Mouse (Mus musculus) olfactory bulb, adult 2 months (tissue): Measurements from ENCODE around the gene Ccdc82. TPM values are rescaled to one million over a fixed set of nuclear protein-coding genes. Genes with fewer than 3 reads are reported as not detected.

Experiments
- H3K27ac ChIP-seq: fragments of 200-500 bp; 2 replicates; pipeline ENCODE4 v1.5.1; 2012; ENCODE audit warnings: low read depth, low read length; ENCODE audit not compliant: insufficient read depth
- H3K4me1 ChIP-seq: fragments of 200-500 bp; 2 replicates; pipeline ENCODE4 v1.6.1; 2012; ENCODE audit warnings: low read length; ENCODE audit not compliant: control insufficient read depth, insufficient read depth
- H3K4me3 ChIP-seq: fragments of 200-500 bp; 2 replicates; pipeline ENCODE4 v1.5.1; 2012; ENCODE audit warnings: mild to moderate bottlenecking, low read depth, low read length, moderate library complexity; ENCODE audit not compliant: insufficient read depth
- CTCF ChIP-seq: fragments of 200-500 bp; IDR thresholded peaks from 2 replicates; pipeline ENCODE4 v1.5.1; 2012; ENCODE audit warnings: low read depth, mild to moderate bottlenecking, low read length, moderate library complexity; ENCODE audit not compliant: insufficient read depth
- POLR2A ChIP-seq: fragments of 200-500 bp; IDR thresholded peaks from 2 replicates; pipeline ENCODE4 v1.6.1; 2012; ENCODE audit warnings: mild to moderate bottlenecking, low read depth, low read length, moderate library complexity; ENCODE audit not compliant: insufficient read depth
- WGBS: fragments of 180-500 bp; shearing (Covaris S2); methylation state at CpG from one replicate; pipeline ENCODE4 v1.1.7; 2018; 5-methylcytosine and 5-hydroxymethylcytosine counted together
- polyA plus RNA-seq: library from polyadenylated mRNA; stranded (reverse); fragments of >200 nt; gene quantifications from 2 replicates; pipeline ENCODE4 v1.2.4, GENCODE M21; 2012; ENCODE audit warnings: low replicate concordance; ENCODE audit not compliant: missing spikeins, insufficient read depth, insufficient read length

The Ccdc82 gene
- polyA plus RNA-seq, 1 experiment: not detected

DNA sequence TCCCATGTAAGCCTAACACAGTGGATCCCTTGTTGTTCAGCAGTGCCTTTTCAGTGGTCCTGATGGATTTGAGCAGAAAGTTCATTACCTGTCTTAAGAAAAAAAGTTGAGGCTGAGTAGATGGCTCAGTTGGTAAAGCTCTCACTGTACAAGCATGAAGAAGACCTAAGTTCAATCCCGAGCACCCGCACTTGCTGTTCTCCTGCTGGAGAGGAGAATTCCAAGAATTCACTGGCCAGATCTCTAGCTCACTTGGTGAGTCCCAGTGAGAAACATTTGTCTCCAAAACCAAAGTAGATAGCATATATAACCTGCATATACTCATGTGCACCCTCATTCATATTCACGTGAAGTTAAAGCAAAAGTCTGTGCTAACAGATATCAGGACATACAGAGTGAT, 59.7 kb downstream of the Ccdc82 start:
- H3K4me3 ChIP-seq: no peak overlapping the region
- no peaks in the 10 kb centered on the region; the same call in 1 of the 2 replicates for H3K4me1 ChIP-seq
- 96% methylated on average over 3 of the region's 3 CpGs for WGBS
- H3K27ac ChIP-seq: no peak overlapping the region
- TF ChIP-seq CTCF (no peak), POLR2A (no peak)

DNA sequence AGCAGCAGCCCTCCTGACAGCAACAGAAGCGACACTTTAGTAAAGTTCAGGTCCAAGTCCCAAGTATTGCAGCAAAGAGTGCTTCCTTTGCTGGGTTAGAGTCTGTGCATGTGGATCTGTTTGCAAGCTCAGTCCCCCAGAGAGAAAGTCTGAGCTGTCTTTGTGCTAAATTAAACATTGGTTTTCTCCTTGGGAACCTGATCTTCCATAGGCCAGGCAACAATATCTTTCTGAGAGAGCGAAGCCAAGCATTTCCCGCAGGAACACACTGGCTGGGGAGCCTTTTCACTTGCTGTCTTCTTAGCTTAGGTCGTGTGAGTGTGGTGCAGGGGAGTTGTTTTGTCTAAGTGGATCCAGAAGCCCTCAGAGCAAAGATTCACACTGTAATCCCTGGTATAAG, 60.5 kb downstream of the Ccdc82 start:
- 0 out of 2 replicates have a peak overlapping the region, but pooled peaks have one; percentile 23 for H3K27ac ChIP-seq
- no peak for TF ChIP-seq POLR2A
- TF ChIP-seq CTCF: no peak
- WGBS: 44% methylated on average over 4 of the region's 4 CpGs
- no peaks in the 10 kb centered on the region; the same call in 1 of the 2 replicates for H3K4me1 ChIP-seq
- H3K4me3 ChIP-seq: no peak overlapping the region

DNA sequence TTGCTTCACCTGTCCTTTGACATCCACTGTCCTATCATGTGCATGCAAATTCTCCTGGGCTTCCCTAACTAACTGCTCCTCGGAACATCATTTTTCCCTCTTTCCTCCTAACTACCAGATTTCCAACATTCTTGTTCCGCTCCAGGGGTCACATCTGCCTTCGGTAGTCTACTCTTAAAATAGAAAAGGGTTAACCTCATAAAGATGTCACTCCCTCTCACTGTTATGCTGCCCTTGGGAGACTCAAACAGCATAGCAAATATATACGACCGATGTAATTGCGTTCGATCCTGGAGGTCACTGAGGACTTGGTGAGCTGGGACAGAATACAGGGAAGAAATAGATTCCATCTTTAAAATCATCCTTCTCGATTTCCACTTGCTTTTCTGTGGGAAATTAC, 62.0 kb downstream of the Ccdc82 start:
- Histone ChIP-seq H3K4me1 (no peaks in the 10 kb centered on the region; the same call in 1 of the 2 replicates), H3K4me3 (no peak overlapping the region), H3K27ac (no peak overlapping the region)
- TF ChIP-seq CTCF (no peak), POLR2A (no peak)
- WGBS: 90% methylated on average over 8 of the region's 8 CpGs

DNA sequence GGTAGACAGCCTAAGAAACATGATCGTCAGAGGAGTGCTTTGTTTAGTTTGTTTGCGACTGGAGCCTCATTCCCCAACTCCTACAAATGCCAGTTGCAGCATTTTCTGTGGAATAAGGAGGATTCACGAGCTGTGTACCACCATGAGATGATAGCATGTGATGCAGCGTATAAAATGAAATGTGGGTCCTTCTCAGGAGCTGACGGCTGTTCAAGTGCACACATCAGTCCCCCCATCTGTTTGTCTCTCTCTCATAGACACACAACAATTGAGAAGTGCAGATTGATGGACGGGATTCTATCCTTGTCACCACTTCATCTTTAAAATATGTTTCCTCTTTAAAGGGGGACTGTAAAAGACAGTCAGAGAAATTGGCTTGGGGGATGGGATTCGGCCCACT, 63.1 kb downstream of the Ccdc82 start:
- Histone ChIP-seq H3K4me1 (no peaks in the 10 kb centered on the region), H3K4me3 (no peak overlapping the region), H3K27ac (no peak overlapping the region)
- whole genome bisulfite sequencing: 84% methylated on average over 7 of the region's 7 CpGs
- TF ChIP-seq POLR2A: no peak
- TF ChIP-seq CTCF: no peak

DNA sequence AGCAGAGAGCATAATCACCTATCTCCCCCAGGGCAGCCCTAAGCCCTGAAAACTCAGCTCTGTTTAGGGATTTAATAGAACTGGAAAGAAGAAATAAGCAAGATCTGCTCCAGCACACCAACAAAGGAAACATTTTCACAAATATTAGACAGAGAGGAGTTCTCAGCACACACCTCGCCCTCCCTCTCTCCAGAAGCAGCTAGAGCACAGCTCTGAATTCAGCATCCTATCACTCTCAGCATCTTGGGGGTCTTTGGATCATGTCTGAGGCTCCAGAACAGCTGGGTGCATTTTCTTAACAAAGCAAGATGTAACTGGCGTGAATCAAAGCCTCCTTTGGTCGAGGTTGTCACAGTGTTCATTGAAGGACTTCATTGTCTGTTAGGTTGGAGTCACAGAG, 63.5 kb downstream of the Ccdc82 start:
- H3K4me3 ChIP-seq: no peak overlapping the region
- H3K27ac ChIP-seq: no peak overlapping the region
- 63% methylated on average over 3 of the region's 3 CpGs for whole genome bisulfite sequencing
- H3K4me1 ChIP-seq: no peaks in the 10 kb centered on the region
- TF ChIP-seq CTCF: no peak
- TF ChIP-seq POLR2A: no peak

DNA sequence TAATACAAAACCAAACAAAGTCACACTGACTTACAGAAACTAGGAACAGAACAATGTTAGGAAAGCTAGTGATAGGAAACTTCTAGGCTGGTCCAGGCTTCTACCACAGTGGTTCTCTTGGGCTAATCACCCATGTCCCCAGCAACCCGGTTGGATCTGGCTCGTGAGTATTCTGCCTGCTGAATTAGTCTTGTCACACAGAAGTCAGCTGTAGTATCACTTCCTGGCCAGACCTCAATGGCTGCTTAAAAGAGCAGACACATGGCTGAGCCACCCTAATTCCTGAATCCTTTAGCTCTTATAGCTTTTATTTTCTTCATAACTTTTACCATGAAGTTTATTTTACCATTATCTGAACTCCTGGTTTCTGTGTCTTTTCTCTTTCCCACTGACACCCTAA, 64.3 kb downstream of the Ccdc82 start:
- Histone ChIP-seq H3K27ac (no peak overlapping the region), H3K4me3 (no peak overlapping the region), H3K4me1 (no peaks in the 10 kb centered on the region)
- 41% methylated on average over 2 of the region's 2 CpGs for WGBS
- TF ChIP-seq POLR2A: no peak

DNA sequence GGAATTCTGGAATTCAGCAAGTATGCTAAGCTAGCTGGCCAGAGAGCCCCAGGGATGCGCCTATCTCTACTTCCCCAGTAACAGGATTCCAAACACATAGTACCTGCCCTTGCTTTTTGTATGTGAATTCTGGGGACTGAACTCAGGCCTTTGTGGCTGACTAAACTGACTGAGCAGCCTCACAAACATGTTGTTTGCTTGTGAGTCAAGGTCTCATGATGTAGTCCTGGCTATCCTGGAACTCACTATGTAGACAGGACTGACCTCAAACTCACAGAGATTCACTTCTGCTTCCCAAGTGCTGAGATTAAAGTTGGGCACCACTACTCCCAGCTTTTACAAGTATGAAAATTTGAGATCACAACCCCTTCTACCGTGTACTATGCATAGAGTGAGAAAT, 67.2 kb downstream of the Ccdc82 start:
- WGBS: 94% methylated on average over 2 of the region's 2 CpGs
- TF ChIP-seq CTCF: no peak
- no peak for TF ChIP-seq POLR2A
- H3K27ac ChIP-seq: no peak overlapping the region
- H3K4me3 ChIP-seq: no peak overlapping the region
- H3K4me1 ChIP-seq: no peaks in the 10 kb centered on the region

DNA sequence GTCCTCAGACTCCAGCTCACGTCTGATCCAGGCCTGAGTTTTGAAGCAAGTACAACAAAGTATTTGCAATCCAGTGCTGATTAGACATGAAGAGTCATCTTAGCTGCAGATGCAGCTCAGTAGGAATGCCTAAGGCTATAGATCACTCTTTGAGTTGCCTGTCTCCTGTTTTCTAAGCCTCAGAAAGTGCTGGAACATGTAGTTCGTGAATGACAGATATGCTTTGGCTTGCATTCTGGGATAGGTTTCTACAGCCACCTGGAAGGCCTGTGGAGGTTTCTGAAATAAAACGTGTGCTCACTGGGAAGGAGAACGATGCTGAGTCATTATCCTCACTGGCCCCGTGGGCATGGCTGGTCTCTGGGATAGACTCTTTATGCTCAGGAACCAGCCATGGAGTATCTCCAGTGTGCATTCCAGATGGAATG, 67.8 kb downstream of the Ccdc82 start:
- H3K27ac ChIP-seq: no peak overlapping the region
- no peaks in the 10 kb centered on the region for H3K4me1 ChIP-seq
- WGBS: 68% methylated on average over 5 of the region's 5 CpGs
- H3K4me3 ChIP-seq: no peak overlapping the region
- TF ChIP-seq CTCF: no peak

DNA sequence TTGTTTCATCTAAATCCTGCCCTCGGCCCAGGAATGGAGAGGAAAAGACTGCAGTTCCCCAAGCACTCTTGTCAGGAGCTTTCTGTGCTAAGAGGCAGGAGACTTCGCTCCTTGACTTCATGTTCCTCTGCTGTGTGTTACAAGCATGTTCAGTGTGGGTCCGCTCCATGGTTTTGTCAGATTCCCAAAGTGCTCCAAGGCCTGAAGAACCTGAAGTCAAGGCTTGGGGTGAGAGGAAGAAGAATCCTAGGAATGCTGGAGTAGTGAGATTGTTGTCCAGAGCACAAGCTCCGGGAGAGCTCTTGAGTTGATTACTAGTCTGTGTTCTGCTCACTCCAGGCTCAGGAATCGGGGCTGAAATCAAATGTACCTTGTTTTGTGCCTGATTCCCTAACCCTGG, 68.6 kb downstream of the Ccdc82 start:
- Histone ChIP-seq H3K27ac (no peak overlapping the region), H3K4me1 (no peaks in the 10 kb centered on the region), H3K4me3 (no peak overlapping the region)
- TF ChIP-seq POLR2A: no peak
- TF ChIP-seq CTCF: no peak
- WGBS: 75% methylated on average over 5 of the region's 5 CpGs

DNA sequence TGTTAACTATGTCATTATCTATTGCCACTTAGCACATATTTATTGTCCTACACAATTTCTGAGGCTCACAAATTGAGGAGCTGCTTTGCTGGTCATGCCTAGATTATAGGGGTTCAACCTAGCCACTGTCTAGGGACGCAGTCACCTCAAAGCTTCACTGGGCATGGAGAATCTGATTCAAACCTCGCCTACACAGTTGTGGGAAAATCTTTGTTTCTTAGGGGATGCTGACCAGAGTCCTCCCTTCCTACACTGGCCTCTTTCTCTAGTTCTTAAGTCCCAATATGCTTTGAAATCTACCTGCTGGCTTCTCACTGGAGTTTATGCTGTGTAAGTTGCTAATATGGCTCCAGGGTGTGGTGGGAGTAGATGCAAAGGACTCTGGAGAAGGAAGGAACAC, 72.8 kb downstream of the Ccdc82 start:
- TF ChIP-seq POLR2A: no peak
- no peak for TF ChIP-seq CTCF
- no peak overlapping the region for H3K27ac ChIP-seq
- no peaks in the 10 kb centered on the region for H3K4me1 ChIP-seq
- H3K4me3 ChIP-seq: no peak overlapping the region
- 93% methylated on average over 2 of the region's 2 CpGs for WGBS
